Mouse (Mus musculus) fat pad, adult 2 months (tissue): ENCODE data around the gene Rnf31.

ENCODE experiments used
- DNase-seq: peaks from one replicate; pipeline ENCODE4 v3.0.0-alpha.2; 2011; ENCODE audit warnings: low read depth, low spot score; ENCODE audit errors: extremely low read depth

Rnf31 gene

DNA sequence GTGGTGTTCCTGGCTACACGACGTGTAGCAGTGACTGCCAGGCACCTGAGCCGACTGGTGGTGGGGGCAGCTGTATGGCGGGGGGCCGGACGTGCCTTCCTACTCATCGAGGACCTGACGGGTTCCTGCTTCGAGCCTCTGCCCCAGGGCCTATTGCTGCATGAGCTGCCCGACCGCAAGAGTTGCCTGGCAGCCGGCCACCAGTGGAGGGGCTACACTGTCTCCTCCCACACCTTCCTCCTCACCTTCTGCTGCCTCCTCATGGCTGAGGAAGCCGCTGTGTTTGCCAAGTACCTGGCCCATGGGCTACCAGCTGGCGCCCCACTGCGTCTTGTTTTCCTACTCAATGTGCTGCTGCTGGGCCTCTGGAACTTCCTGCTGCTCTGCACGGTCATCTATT, 15.1 kb upstream of the Rnf31 start:
- DNase-seq: no peak

GRCm38 (mm10) chr14:55577871-55578667, 13.4 kb upstream of the Rnf31 start, which contains the start of gene Psme1:
TSS of gene Psme1 (plus strand) at chr14:55578123.
- DNase-seq: peak; percentile 68

DNA sequence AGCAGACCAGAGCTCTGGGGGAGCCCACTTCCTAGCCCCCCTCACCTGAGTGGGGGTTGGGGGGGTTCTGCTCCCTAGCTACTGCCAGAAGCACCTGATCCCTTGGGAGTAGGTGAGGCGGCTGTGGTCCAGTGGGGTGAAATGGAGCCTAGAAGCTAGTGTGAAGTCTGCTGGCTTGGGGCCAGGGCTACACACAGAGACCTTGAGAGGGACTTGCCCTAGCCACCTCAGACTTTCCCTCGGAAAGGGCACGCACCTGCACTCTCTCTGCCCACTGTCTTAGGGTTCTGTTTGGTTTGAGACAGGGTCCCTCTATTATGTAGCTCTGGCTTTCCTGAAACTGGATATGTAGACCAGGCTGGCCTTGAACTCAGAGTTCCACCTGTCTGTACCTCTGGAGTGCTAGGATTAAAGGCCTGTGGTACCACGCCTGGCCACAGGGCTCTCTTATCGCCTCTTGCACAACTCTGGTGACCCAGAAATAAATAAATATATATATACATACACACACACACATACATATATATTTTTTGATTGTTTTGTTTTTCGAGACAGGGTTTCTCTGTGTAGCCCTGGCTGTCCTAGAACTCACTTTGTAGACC, 12.7 kb upstream of the Rnf31 start:
- DNase-seq: no peak

GRCm38 (mm10) chr14:55579511-55580496, 11.7 kb upstream of the Rnf31 start:
- DNase-seq: no peak

DNA sequence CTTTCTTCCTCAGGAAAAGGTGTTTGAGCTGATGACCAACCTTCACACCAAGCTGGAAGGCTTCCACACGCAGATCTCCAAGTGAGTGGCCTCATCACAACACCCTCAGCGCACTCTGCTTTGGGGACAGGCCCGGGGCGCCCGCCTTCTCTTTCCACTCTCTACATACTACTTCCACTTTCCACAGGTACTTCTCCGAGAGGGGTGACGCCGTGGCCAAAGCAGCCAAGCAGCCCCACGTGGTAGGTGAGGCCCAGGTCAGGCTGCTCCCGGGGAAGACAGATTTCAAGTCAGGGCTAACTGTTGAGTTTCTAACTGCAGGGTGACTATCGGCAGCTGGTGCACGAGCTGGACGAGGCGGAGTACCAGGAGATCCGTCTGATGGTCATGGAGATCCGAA, 10.8 kb upstream of the Rnf31 start:
- DNase-seq: no peak

DNA sequence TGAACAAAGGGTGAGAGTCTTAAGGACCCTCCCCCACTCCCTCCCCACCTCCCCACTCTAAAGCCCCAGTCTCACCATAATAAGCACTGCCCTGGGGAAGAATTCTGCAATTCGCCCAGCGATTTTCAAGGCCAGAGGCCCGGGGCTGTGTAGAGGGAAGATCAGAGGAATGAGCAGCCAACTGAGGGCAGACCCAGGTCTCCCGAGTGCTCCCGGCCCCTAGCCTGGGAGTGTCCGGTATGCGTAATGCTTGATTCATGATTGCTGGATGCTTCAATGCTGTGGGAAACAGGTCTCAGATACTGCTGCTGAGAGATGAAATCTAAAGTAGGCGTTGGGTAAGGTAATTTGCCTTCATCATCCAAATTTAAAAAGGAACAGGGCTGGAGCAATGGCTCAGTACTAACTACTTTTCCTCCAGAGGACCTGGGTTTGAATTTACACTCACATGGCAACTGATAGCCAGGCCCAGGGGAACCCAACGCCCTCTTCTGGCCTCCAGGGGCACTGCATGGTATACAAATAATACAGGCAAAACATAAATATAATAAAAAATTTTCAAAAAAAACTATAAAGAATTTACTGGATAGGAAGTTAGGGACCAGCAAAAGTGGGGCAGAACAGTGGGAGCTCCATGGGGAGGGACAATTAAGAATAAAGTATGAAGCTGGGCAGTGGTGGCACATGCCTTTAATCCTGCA, 9.4 kb upstream of the Rnf31 start:
- DNase-seq: no peak

GRCm38 (mm10) chr14:55584303-55584701, 7.2 kb upstream of the Rnf31 start:
- DNase-seq: no peak

- DNase-seq: peak; percentile 64
Observed at GRCm38 (mm10) chr14:55584702-55585565, 6.6 kb upstream of the Rnf31 start, which contains the start of gene Emc9. TSS of gene Emc9 (minus strand) at chr14:55585302.

DNA sequence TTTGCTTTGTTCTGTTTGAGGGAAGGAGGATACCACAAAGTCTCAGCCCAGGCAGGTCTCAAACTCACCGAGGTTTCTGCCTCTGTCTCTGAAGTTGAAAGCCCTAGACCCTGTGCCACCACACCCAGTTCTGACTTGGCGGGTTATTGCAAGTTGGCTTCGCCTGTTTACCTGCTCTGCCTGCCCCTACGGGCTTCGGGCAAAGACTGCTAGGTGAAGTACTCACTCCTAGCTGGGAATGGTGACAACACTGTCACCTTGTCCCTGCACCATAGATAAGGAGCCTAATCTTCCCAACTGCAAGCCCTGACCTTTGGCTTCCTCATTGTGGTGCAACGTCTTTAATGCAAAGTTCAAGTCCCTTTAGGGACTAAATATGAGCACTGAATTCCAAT, 5.9 kb upstream of the Rnf31 start:
- peak; percentile 64 for DNase-seq

DNA sequence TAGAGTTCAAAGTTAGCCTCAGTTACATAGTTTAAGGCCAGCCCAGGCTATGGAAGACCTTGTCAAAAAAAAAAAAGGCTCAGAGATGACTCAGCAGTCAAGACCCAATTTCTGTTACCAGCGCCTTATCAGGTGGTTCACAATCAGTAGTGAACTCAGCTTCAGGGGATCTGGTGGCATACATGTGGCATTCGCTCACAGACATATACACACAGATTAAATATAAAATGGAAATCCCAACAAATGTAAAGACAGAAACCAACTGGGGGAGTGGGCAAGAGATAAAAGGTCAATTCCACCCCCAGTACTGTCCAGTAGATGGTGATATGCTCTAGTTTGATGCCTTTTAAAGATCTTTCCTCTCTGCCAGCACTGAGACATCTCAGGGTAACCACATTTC, 5.4 kb upstream of the Rnf31 start:
- DNase-seq: no peak

DNA sequence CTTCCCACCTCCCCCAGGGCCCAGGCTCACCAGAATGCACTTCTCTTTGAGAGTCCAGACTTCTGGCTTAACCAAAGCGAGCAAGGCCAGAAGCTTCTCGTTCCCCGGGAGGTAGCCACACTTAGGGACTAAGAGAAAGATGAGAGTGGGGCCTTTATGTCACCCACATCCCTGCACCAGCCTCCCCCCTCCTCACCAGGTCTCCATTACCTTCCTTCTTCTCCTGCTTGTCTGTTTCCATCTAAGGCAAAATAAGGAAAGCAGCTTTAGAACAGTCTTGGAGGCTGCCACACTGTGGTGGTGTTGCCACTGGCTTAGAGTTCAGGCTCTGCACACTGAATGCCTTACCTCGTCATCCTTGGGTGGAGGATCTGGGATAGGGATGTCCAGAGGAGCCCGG, 2.2 kb upstream of the Rnf31 start:
- no peak for DNase-seq

- DNase-seq: peak; percentile 66
Observed at GRCm38 (mm10) chr14:55589771-55590448, 1.6 kb upstream of the Rnf31 start.

GRCm38 (mm10) chr14:55590748-55591330, 669 bp upstream of the Rnf31 start, which contains the start of gene Psme2:
TSS of gene Psme2 (minus strand) at chr14:55591113.
- DNase-seq: peak; percentile 76

GRCm38 (mm10) chr14:55592226-55592625, 718 bp downstream of the Rnf31 start:
- no peak for DNase-seq

DNA sequence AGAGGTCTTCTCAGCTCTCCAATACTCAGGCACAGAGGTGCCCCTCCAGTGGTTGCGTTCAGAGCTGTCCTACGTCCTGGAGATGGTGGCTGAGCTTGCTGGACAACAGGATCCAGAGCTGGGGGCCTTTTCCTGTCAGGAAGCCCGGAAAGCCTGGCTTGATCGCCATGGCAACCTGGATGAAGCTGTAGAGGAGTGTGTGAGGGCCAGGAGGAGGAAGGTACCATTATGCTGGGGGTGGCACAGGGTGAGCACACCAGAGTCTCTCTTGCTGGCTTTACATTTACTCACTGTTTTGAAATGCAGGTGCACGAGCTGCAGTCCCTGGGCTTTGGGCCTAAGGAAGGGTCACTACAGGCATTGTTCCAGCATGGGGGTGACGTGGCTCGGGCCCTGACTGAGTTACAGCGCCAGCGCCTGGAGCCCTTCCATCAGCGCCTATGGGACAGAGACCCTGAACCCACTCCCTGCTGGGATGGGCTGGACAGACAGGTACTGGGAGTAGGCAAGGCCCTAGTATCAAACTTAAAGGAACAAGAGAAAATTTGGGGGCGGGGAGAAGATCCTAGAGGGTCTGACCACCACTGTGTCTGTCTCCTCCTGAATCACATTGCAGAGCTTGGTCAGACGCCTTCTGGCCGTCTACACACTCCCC, 4.7 kb downstream of the Rnf31 start:
- DNase-seq: no peak

DNA sequence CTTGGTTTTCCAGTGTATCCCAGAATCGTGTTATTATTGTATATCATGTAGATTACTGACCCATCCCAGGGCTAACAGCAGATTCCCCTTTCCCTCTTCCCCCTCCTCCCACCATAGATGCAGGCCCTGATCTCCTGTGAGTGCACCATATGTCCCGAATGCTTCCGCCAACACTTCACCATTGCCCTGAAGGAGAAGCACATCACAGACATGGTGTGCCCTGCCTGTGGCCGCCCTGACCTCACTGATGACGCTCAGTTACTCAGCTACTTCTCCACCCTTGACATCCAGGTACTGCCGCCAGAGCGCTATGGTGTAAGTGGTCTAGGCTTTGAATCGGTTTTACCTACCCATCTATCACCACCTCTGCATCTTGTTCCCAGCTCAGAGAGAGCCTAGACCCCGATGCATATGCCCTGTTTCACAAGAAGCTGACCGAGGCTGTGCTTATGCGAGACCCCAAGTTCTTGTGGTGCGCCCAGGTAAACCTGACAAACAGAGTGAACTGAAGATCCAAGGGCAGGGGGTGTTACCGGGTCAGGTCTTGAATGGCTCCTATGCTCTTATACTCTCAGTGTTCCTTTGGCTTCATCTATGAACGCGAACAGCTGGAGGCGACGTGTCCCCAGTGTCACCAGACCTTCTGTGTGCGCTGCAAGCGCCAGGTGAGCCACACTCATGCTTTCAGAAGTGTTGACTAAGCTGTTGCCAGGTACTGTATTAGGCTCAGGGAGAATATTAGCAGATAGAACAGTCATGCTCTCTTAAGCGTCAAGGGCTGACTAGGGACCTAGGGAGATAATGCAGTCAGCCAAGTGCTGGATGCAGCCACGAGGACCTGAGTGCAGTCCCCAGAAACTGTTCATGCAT, 7.2 kb downstream of the Rnf31 start:
- no peak for DNase-seq

DNA sequence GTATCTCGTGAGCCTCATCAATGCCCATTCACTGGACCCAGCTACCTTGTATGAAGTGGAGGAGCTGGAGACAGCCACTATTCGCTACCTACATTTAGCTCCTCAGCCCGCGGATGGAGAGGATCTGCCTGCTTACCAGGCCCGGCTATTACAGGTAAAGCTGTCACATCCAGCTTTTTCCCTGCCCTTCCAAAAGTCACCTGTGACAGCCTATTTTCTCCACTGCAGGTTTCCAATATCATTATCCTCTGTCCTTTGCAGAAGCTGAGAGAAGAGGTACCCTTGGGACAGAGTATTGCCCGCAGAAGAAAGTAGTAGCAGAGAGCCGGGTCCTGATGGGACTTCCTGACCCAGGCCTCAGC, 11.7 kb downstream of the Rnf31 start, which contains the start of gene Irf9:
Gene Irf9 (plus strand): TSS at position 301 of the 362 bp plus-strand sequence.
- no peak for DNase-seq
